Mouse (Mus musculus) gastrocnemius, postnatal 25 days (tissue): Measurements from ENCODE around the gene Ctso. TPM values are rescaled to one million over a fixed set of nuclear protein-coding genes. Genes with fewer than 3 reads are reported as not detected.

Experiments
- DNase-seq: peaks from one replicate; pipeline ENCODE4 v3.0.0; 2022
- total RNA-seq, 2 experiments: library from RNA; stranded (reverse); gene quantifications; 1 replicate in 1 of 2; 2 replicates in 1 of 2; pipeline ENCODE4 v1.2.3; 2021

Ctso gene
- total RNA-seq, 2 experiments from 2014 or later: 3.6 to 4.6 TPM

- no peak for DNase-seq
Measured at GRCm38 (mm10) chr3:81951785-81952184, 19.4 kb downstream of the Ctso start.

- DNase-seq: no peak
Measured at GRCm38 (mm10) chr3:81957484-81957883, 25.1 kb downstream of the Ctso start.

GRCm38 (mm10) chr3:81961336-81961735, 28.9 kb downstream of the Ctso start:
- no peak for DNase-seq

GRCm38 (mm10) chr3:81963768-81964167, 31.4 kb downstream of the Ctso start:
- no peak for DNase-seq

GRCm38 (mm10) chr3:81964596-81964995, 32.2 kb downstream of the Ctso start:
- DNase-seq: no peak

GRCm38 (mm10) chr3:81975607-81976006, 43.2 kb downstream of the Ctso start:
- no peak for DNase-seq

GRCm38 (mm10) chr3:81976102-81976501, 43.7 kb downstream of the Ctso start, which contains the start of gene Tdo2:
TSS of gene Tdo2 (minus strand) at chr3:81976202.
- no peak for DNase-seq

GRCm38 (mm10) chr3:81981576-81981975, 49.2 kb downstream of the Ctso start:
- no peak for DNase-seq

- DNase-seq: no peak
Measured at GRCm38 (mm10) chr3:81981990-81982389, 49.6 kb downstream of the Ctso start, which contains the start of gene Asic5. TSS of gene Asic5 (plus strand) at chr3:81982290.

- no peak for DNase-seq
Measured at GRCm38 (mm10) chr3:81983120-81983895, 50.9 kb downstream of the Ctso start.

- DNase-seq: no peak
Measured at GRCm38 (mm10) chr3:81985100-81985499, 52.7 kb downstream of the Ctso start.

- no peak for DNase-seq
Measured at GRCm38 (mm10) chr3:81986103-81986502, 53.7 kb downstream of the Ctso start.

GRCm38 (mm10) chr3:81987628-81988027, 55.2 kb downstream of the Ctso start:
- DNase-seq: no peak

- no peak for DNase-seq
Measured at GRCm38 (mm10) chr3:81989692-81990141, 57.3 kb downstream of the Ctso start.

- no peak for DNase-seq
Measured at GRCm38 (mm10) chr3:81990531-81990930, 58.1 kb downstream of the Ctso start.

- DNase-seq: no peak
Measured at GRCm38 (mm10) chr3:81995371-81995770, 63.0 kb downstream of the Ctso start.

GRCm38 (mm10) chr3:81995988-81996387, 63.6 kb downstream of the Ctso start:
- no peak for DNase-seq

Other genes starting within 250 kb of the Ctso start
- not detected for gene Tdo2, start 43.6 kb downstream of the Ctso start, total RNA-seq
- not detected for gene Asic5, start 49.7 kb downstream of the Ctso start, total RNA-seq
- 1 to 10 TPM; 3.8 TPM for gene Gucy1b1, start 142.1 kb downstream of the Ctso start, total RNA-seq
- 1 to 10 TPM; 5.9 to 7.0 TPM for gene Gucy1a1, start 213.2 kb downstream of the Ctso start, total RNA-seq